Mouse (Mus musculus) midbrain, embryonic 16.5 days (tissue): ENCODE results near the gene Tmem238. TPM values are rescaled to one million over a fixed set of nuclear protein-coding genes. Genes with fewer than 3 reads are reported as not detected.
"Not testable (repeated sequence)": the region's sequence is repeated elsewhere in the genome, so short reads cannot be mapped to it uniquely, and the experiment has no call there.

Experiments used
- ATAC-seq: fragments of 200-750 bp; cut with Nextera tagmentation; 2 replicates; pipeline ENCODE4 v1.8.0; 2017; ENCODE audit warnings: moderate TSS enrichment
- H3K27ac ChIP-seq: fragments of 300-500 bp; sonication (generic); 2 replicates; pipeline ENCODE4 v1.5.1; 2014; ENCODE audit warnings: mild to moderate bottlenecking, low read length, mixed read lengths
- H3K27me3 ChIP-seq: fragments of 300-500 bp; sonication (generic); 2 replicates; pipeline ENCODE4 v1.6.1; 2014; ENCODE audit warnings: low read depth, low read length, mixed read lengths; ENCODE audit not compliant: control insufficient read depth, insufficient read depth
- H3K36me3 ChIP-seq: fragments of 300-500 bp; sonication (generic); 2 replicates; pipeline ENCODE4 v1.6.1; 2014; ENCODE audit warnings: mild to moderate bottlenecking, low read length, moderate library complexity, mixed read lengths; ENCODE audit not compliant: control insufficient read depth, insufficient read depth
- H3K4me1 ChIP-seq: fragments of 300-500 bp; sonication (generic); 2 replicates; pipeline ENCODE4 v1.6.1; 2014; ENCODE audit warnings: mild to moderate bottlenecking, low read length, mixed read lengths; ENCODE audit not compliant: control insufficient read depth, insufficient read depth
- H3K4me2 ChIP-seq: fragments of 300-500 bp; sonication (generic); 2 replicates; pipeline ENCODE4 v1.6.1; 2014; ENCODE audit warnings: mild to moderate bottlenecking, low read length, mixed read lengths
- H3K4me3 ChIP-seq: fragments of 300-500 bp; sonication (generic); 2 replicates; pipeline ENCODE4 v1.5.1; 2014; ENCODE audit warnings: low read depth, mild to moderate bottlenecking, low read length, moderate library complexity, mixed read lengths
- H3K9ac ChIP-seq: fragments of 300-500 bp; sonication (generic); 2 replicates; pipeline ENCODE4 v1.6.1; 2014; ENCODE audit warnings: low read depth, low read length, mixed read lengths
- H3K9me3 ChIP-seq: fragments of 300-500 bp; sonication (generic); replicated peaks from 2 replicates; pipeline ENCODE4 v1.6.1; 2014; ENCODE audit warnings: mild to moderate bottlenecking, low read length, mixed read lengths; ENCODE audit not compliant: control insufficient read depth, poor library complexity, severe bottlenecking
- WGBS: fragments of 180-500 bp; shearing (Covaris S2); extraction: QIAGEN DNeasy Blood & Tissue Kit; methylation state at CpG from one replicate; pipeline ENCODE4 v1.1.7; 2014; 5-methylcytosine and 5-hydroxymethylcytosine counted together
- polyA plus RNA-seq: library from polyadenylated mRNA; unstranded; fragments of >200 nt; fragmentation: Nextera tagmentation; extraction: Ambion mirVana; gene quantifications from 2 replicates; pipeline ENCODE4 v1.2.1, GENCODE M21; 2015

Gene Tmem238
- polyA plus RNA-seq, 1 experiment from 2014 or later, result 6.5 TPM

GRCm38 (mm10) chr7:4816559-4816958 lies 27.1 kb upstream of the Tmem238 start:
- no peaks in the 10 kb centered on the region for H3K27me3 ChIP-seq

GRCm38 (mm10) chr7:4813105-4813791 lies 23.8 kb upstream of the Tmem238 start:
- peaks cover 6% of the 10 kb centered on the region; the same call in 1 of the 2 replicates for H3K36me3 ChIP-seq

More at GRCm38 (mm10) chr7:4816559-4816958, 27.1 kb upstream of the Tmem238 start:
- Histone ChIP-seq H3K4me2 (no peak overlapping the region), H3K4me3 (no peak overlapping the region), H3K9ac (no peak overlapping the region), H3K27ac (no peak overlapping the region), H3K4me1 (peaks cover 6% of the 10 kb centered on the region; the same call in 1 of the 2 replicates), H3K36me3 (no peaks in the 10 kb centered on the region), H3K9me3 (no peaks in the 10 kb centered on the region)
- no peak for ATAC-seq

DNA sequence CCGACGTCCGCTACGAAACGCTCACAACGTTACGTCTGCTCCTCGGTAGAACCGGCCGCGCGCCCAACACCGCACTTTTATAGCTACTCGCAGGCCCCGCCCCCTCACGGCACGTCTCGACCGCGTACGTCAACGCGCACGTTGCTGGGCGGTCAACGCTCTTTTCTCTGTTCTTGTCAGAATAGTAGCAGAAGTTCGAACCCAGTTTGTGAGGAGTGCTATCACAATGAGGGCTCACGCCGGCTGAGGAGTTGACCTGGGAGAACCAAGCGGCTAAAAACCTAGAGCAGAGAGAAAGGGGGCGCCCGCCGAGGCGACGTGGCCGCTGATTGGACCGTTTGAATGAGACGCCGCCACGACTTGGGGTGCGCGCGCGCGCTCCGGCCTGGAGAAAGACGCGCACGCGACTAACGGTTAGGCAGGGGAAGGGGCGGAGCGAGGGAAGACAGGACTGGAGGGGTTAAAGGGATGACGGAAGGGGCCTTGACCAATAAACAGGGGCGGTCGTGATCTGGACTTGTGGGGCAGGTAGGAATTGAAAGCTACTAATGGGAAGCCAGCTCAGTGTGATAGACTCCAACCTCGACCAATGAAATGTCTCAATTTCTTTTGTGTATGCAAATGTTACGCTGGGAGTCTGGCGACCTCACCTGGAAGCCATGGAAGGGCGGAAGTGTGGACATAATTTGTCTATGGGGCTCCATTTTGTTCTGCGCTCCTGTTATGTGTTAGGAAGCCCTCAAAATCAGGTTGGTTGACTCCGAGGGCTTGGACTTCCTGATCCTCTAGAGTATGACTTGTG lies 23.0 kb upstream of the Tmem238 start, which contains the start of gene Ube2s:
Gene Ube2s (minus strand): TSS at position 288 of the 802 bp plus-strand sequence.
- no peaks in the 10 kb centered on the region for H3K9me3 ChIP-seq
- H3K27me3 ChIP-seq, result no peaks in the 10 kb centered on the region
- under 1% methylated on average over 58 of the region's 62 CpGs for WGBS
- H3K4me1 ChIP-seq, result peaks cover 19% of the 10 kb centered on the region
- H3K4me3 ChIP-seq, result peak within 1 kb of the TSS; percentile 96
- H3K4me2 ChIP-seq, result peak within 1 kb of the TSS; percentile 83
- peak within 1 kb of the TSS; percentile 97 for H3K9ac ChIP-seq
- H3K27ac ChIP-seq, result peak within 1 kb of the TSS; percentile 97
- ATAC-seq, result peak; percentile 99
- peaks cover 8% of the 10 kb centered on the region; the same call in 1 of the 2 replicates for H3K36me3 ChIP-seq

More at GRCm38 (mm10) chr7:4813105-4813791, 23.8 kb upstream of the Tmem238 start:
- 20% methylated on average over 8 of the region's 8 CpGs for WGBS
- H3K9me3 ChIP-seq, result no peaks in the 10 kb centered on the region
- H3K9ac ChIP-seq, result peak overlapping the region; percentile 65
- H3K4me2 ChIP-seq, result peak overlapping the region; percentile 83
- H3K27ac ChIP-seq, result peak overlapping the region; percentile 88
- H3K4me3 ChIP-seq, result peak overlapping the region; percentile 96
- peaks cover 19% of the 10 kb centered on the region for H3K4me1 ChIP-seq
- H3K27me3 ChIP-seq, result no peaks in the 10 kb centered on the region
- ATAC-seq, result no peak

- Histone ChIP-seq H3K9ac (peak overlapping the region; percentile 97), H3K4me2 (peak overlapping the region; percentile 83), H3K4me1 (peaks cover 19% of the 10 kb centered on the region), H3K27me3 (no peaks in the 10 kb centered on the region), H3K9me3 (no peaks in the 10 kb centered on the region), H3K27ac (peak overlapping the region; percentile 97), H3K36me3 (peaks cover 12% of the 10 kb centered on the region; the same call in 1 of the 2 replicates), H3K4me3 (peak overlapping the region; percentile 96)
- 1% methylated on average over 23 of the region's 36 CpGs for WGBS
- ATAC-seq, result no peak
Observed at GRCm38 (mm10) chr7:4811842-4812302, 22.4 kb upstream of the Tmem238 start.

DNA sequence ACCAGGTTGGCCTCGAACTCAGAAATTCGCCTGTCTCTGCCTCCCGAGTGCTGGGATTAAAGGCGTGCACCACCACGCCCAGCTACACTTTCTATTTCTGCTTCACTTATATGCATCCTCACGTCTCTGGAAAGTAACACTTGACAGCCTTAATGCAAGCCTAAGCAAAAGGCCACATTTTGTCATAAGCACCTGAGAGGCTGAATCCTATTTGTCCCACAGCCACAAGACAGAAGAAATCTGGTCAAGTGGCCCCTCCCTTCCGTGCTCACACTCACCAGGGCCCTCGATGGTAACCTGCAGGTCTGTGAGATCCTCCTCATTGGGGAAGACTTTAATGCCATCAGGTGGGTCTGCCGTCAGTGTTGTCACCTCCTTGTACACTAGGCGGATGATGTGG lies 21.7 kb upstream of the Tmem238 start:
- Histone ChIP-seq H3K4me3 (peak overlapping the region; percentile 96), H3K9ac (peak overlapping the region; percentile 97), H3K4me1 (peaks cover 19% of the 10 kb centered on the region), H3K36me3 (peaks cover 12% of the 10 kb centered on the region; the same call in 1 of the 2 replicates), H3K4me2 (peak overlapping the region; percentile 83)
- not testable (repeated sequence) for H3K9me3 ChIP-seq, H3K27ac ChIP-seq, H3K27me3 ChIP-seq, ATAC-seq
- WGBS, result 41% methylated on average over 10 of the region's 10 CpGs

DNA sequence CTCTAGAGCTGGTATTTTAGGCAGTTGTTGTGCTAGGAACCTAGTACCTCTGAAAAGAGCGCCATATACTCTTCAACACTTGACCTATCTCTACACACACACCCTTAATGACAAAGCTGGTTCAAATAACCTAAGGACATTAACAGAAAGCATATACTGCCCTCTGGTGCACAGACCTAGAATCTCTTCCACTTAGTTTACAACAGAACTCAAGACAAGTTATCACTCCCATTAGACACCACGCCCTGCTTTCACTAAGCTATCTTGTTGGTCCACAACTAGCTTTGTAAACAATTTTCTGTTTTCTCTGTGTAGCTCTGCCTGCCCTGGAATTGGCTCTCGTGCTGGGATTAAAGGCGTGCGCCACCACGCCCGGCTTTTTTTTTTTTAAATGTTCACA lies 17.3 kb upstream of the Tmem238 start:
- 92% methylated on average over 7 of the region's 7 CpGs for WGBS
- ATAC-seq, result no peak
- Histone ChIP-seq H3K27ac (no peak overlapping the region), H3K4me1 (peaks cover 13% of the 10 kb centered on the region), H3K4me3 (no peak overlapping the region), H3K9ac (no peak overlapping the region), H3K27me3 (no peaks in the 10 kb centered on the region), H3K36me3 (peaks cover 15% of the 10 kb centered on the region), H3K4me2 (no peak overlapping the region), H3K9me3 (no peaks in the 10 kb centered on the region)

DNA sequence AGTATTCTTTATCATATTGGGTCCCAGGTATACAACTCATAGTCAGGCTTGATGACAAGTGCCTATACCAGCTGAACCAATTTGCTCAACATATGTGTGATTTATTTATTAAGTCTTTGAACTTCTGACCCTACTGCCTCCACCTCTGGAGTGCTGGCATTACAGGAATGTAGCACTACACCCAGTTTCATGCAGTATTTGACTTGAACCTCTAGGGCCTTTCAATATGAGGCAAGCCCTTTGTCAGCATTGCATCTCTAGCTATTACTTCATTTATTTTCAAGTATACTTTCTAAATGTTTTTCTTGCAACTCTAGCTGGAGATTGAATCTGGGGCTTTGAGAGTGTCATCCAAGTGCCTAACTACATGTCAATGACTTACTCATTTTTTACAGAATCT lies 12.8 kb upstream of the Tmem238 start:
- H3K9ac ChIP-seq, result no peak overlapping the region
- no peak for ATAC-seq
- no peak overlapping the region for H3K27ac ChIP-seq
- H3K9me3 ChIP-seq, result no peaks in the 10 kb centered on the region
- H3K36me3 ChIP-seq, result peaks cover 5% of the 10 kb centered on the region
- no peaks in the 10 kb centered on the region for H3K4me1 ChIP-seq
- no peaks in the 10 kb centered on the region for H3K27me3 ChIP-seq
- H3K4me2 ChIP-seq, result no peak overlapping the region
- H3K4me3 ChIP-seq, result no peak overlapping the region

GRCm38 (mm10) chr7:4795767-4796433 lies 6.4 kb upstream of the Tmem238 start:
- Histone ChIP-seq H3K4me1 (peaks cover 9% of the 10 kb centered on the region), H3K36me3 (peaks cover 16% of the 10 kb centered on the region), H3K9ac (no peak overlapping the region), H3K27ac (no peak overlapping the region), H3K4me2 (no peak overlapping the region), H3K9me3 (no peaks in the 10 kb centered on the region), H3K27me3 (no peaks in the 10 kb centered on the region), H3K4me3 (no peak overlapping the region)
- no peak for ATAC-seq
- WGBS, result 72% methylated on average over 7 of the region's 7 CpGs
